Mouse (Mus musculus) spleen, adult 2 months (tissue): ENCODE data around the gene Pnliprp2. TPM values are rescaled to one million over a fixed set of nuclear protein-coding genes. Genes with fewer than 3 reads are reported as not detected.

Experiments
- DNase-seq, 2 experiments: peaks; one replicate each; pipeline versions ENCODE4 v3.0.0 to v3.0.0-alpha.2; 2012 to 2021; ENCODE audit warnings: low spot score in 2 of 2, low read depth in 1 of 2
- H3K27ac ChIP-seq: fragments of 200-500 bp; 2 replicates; pipeline ENCODE4 v1.5.1; 2012; ENCODE audit warnings: low read length, inconsistent platforms; ENCODE audit not compliant: insufficient read depth
- H3K27me3 ChIP-seq: fragments of 200-500 bp; 2 replicates; pipeline ENCODE4 v1.6.1; 2012; ENCODE audit warnings: mild to moderate bottlenecking, moderate library complexity, low read length, inconsistent platforms; ENCODE audit not compliant: control insufficient read depth, insufficient read depth
- H3K36me3 ChIP-seq: fragments of 200-500 bp; 2 replicates; pipeline ENCODE4 v1.6.1; 2012; ENCODE audit warnings: mild to moderate bottlenecking, low read length, inconsistent platforms; ENCODE audit not compliant: control insufficient read depth, insufficient read depth
- H3K4me1 ChIP-seq: fragments of 200-500 bp; 2 replicates; pipeline ENCODE4 v1.6.1; 2011; ENCODE audit warnings: inconsistent platforms; ENCODE audit not compliant: control insufficient read depth, insufficient read depth, insufficient read length
- H3K4me3 ChIP-seq: fragments of 200-500 bp; 2 replicates; pipeline ENCODE4 v1.5.1; 2011; ENCODE audit warnings: mild to moderate bottlenecking, inconsistent platforms; ENCODE audit not compliant: insufficient read depth, insufficient read length; ENCODE audit errors: extremely low read depth
- CTCF ChIP-seq: fragments of 200-500 bp; IDR thresholded peaks from 2 replicates; pipeline ENCODE4 v1.5.1; 2011; ENCODE audit warnings: mild to moderate bottlenecking, inconsistent platforms; ENCODE audit not compliant: insufficient read depth, insufficient read length, insufficient replicate concordance; ENCODE audit errors: extremely low read depth
- POLR2A ChIP-seq: fragments of 200-500 bp; IDR thresholded peaks from 2 replicates; pipeline ENCODE4 v1.6.1; 2011; ENCODE audit warnings: low read depth, low read length, inconsistent platforms
- WGBS: fragments of 180-500 bp; shearing (Covaris S2); methylation state at CpG from one replicate; pipeline ENCODE4 v1.1.7; 2018; 5-methylcytosine and 5-hydroxymethylcytosine counted together
- polyA plus RNA-seq: library from polyadenylated mRNA; depleted of rRNA; stranded (reverse); fragments of >200 nt; gene quantifications from 2 replicates; pipeline ENCODE4 v1.2.3, GENCODE M21; 2012

Gene Pnliprp2
- polyA plus RNA-seq, 1 experiment: 62.1 TPM

DNA sequence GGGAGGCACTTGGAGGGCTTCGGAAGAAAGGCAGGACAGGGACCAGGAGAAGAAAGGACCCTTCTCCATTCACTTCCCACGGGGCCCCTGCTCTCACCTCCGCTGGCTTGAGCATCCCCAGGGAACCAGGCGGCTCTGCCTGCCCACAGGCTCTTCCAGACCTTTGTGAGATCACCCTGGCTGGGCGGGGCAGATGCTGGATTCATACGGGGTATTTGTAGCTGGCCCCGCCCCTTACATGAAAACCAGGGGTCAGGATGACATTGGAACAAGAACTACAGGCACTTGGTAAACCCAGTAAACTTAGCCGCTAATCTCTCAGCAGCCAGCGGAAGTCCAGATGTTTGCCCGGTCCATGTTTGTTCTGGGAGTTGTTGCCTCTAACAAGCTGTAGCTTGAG, 34.8 kb downstream of the Pnliprp2 start, which contains the start of gene 1700019N19Rik:
TSS of gene 1700019N19Rik (minus strand) at position 178 of the 400 bp plus-strand sequence.
- 60% methylated on average over 10 of the region's 10 CpGs for WGBS
- Histone ChIP-seq H3K4me1 (no peaks in the 10 kb centered on the region), H3K4me3 (no peak within 1 kb of the TSS), H3K36me3 (no peaks in the 10 kb centered on the region), H3K27ac (no peak within 1 kb of the TSS), H3K27me3 (no peaks in the 10 kb centered on the region)
- TF ChIP-seq CTCF (no peak), POLR2A (no peak)
- no peak for DNase-seq

- TF ChIP-seq POLR2A (no peak), CTCF (no peak)
Observed at GRCm38 (mm10) chr19:58795114-58795669, 35.7 kb downstream of the Pnliprp2 start.

GRCm38 (mm10) chr19:58805191-58805779, 45.8 kb downstream of the Pnliprp2 start:
- TF ChIP-seq CTCF: no peak
- no peak for TF ChIP-seq POLR2A
- H3K4me1 ChIP-seq: no peaks in the 10 kb centered on the region
- H3K36me3 ChIP-seq: no peaks in the 10 kb centered on the region
- no peaks in the 10 kb centered on the region for H3K27me3 ChIP-seq
- H3K27ac ChIP-seq: no peak overlapping the region
- DNase-seq: no peak
- WGBS: 89% methylated on average over 9 of the region's 9 CpGs
- H3K4me3 ChIP-seq: no peak overlapping the region

More at GRCm38 (mm10) chr19:58795114-58795669, 35.7 kb downstream of the Pnliprp2 start:
- 85% methylated on average over 12 of the region's 12 CpGs for WGBS
- DNase-seq: no peak
- Histone ChIP-seq H3K27ac (no peak overlapping the region), H3K4me1 (no peaks in the 10 kb centered on the region), H3K27me3 (no peaks in the 10 kb centered on the region), H3K4me3 (no peak overlapping the region), H3K36me3 (no peaks in the 10 kb centered on the region)

DNA sequence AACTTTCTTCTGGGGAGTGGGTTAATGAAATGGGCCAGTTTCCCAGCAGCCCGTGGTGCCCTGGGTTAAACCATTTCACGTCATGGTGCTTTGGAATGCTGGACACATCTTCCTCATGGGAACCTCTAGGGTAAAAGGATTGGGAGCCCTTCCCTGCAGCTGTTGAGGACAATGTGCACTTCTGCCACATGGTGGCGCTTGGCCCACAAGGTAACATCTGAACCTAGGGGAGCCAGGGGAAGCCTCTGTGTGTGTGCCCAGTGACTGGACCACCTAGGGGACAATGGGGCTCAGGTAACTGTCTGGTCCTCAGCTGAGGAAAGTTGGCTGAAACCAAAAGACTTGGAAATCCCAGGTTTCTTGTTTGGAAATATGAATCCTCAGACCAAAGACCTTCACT, 46.8 kb downstream of the Pnliprp2 start:
- Histone ChIP-seq H3K27me3 (no peaks in the 10 kb centered on the region), H3K4me3 (no peak overlapping the region), H3K4me1 (no peaks in the 10 kb centered on the region), H3K27ac (no peak overlapping the region), H3K36me3 (no peaks in the 10 kb centered on the region)
- DNase-seq: peak; percentile 15 to 49
- TF ChIP-seq POLR2A (no peak), CTCF (peak; percentile 84; the same call in 1 of the 2 replicates)
- WGBS: 6% methylated on average over 3 of the region's 3 CpGs

GRCm38 (mm10) chr19:58808864-58809263, 49.3 kb downstream of the Pnliprp2 start:
- WGBS: 83% methylated on average over 6 of the region's 6 CpGs
- no peak for TF ChIP-seq CTCF
- TF ChIP-seq POLR2A: no peak
- H3K4me1 ChIP-seq: no peaks in the 10 kb centered on the region
- no peak overlapping the region for H3K4me3 ChIP-seq
- no peaks in the 10 kb centered on the region for H3K36me3 ChIP-seq
- H3K27ac ChIP-seq: no peak overlapping the region
- DNase-seq: no peak
- no peaks in the 10 kb centered on the region for H3K27me3 ChIP-seq

- no peak for DNase-seq
- Histone ChIP-seq H3K27me3 (no peaks in the 10 kb centered on the region), H3K4me1 (no peaks in the 10 kb centered on the region), H3K4me3 (no peak overlapping the region), H3K36me3 (no peaks in the 10 kb centered on the region), H3K27ac (no peak overlapping the region)
- no peak for TF ChIP-seq CTCF
- no peak for TF ChIP-seq POLR2A
- 78% methylated on average over 5 of the region's 5 CpGs for WGBS
Observed at GRCm38 (mm10) chr19:58810536-58810935, 51.0 kb downstream of the Pnliprp2 start.
